Mouse (Mus musculus) layer of hippocampus, adult 8-10 months (tissue): Measurements from ENCODE around the gene Cs. TPM values are rescaled to one million over a fixed set of nuclear protein-coding genes. Genes with fewer than 3 reads are reported as not detected.

Source experiments
- DNase-seq, 2 experiments: peaks; one replicate each; pipeline ENCODE4 v3.0.0; 2022; ENCODE audit warnings: low spot score in 2 of 2
- microRNA-seq, 2 experiments: library from miRNA; unstranded; fragments of <30 nt; microRNA quantifications; one replicate each; pipeline ENCODE4 v1.2.0; 2022
- total RNA-seq, 4 experiments: library from RNA; stranded (reverse); gene quantifications; 2 replicates each; pipeline ENCODE4 v1.2.4; 2022

Cs gene
- total RNA-seq, 4 experiments from 2014 or later, result 221 to 231 (median 224) TPM

- no peak for DNase-seq
These were observed 66.4 kb downstream of the Cs start for GRCm38 (mm10) chr10:128403931-128404330.

DNA sequence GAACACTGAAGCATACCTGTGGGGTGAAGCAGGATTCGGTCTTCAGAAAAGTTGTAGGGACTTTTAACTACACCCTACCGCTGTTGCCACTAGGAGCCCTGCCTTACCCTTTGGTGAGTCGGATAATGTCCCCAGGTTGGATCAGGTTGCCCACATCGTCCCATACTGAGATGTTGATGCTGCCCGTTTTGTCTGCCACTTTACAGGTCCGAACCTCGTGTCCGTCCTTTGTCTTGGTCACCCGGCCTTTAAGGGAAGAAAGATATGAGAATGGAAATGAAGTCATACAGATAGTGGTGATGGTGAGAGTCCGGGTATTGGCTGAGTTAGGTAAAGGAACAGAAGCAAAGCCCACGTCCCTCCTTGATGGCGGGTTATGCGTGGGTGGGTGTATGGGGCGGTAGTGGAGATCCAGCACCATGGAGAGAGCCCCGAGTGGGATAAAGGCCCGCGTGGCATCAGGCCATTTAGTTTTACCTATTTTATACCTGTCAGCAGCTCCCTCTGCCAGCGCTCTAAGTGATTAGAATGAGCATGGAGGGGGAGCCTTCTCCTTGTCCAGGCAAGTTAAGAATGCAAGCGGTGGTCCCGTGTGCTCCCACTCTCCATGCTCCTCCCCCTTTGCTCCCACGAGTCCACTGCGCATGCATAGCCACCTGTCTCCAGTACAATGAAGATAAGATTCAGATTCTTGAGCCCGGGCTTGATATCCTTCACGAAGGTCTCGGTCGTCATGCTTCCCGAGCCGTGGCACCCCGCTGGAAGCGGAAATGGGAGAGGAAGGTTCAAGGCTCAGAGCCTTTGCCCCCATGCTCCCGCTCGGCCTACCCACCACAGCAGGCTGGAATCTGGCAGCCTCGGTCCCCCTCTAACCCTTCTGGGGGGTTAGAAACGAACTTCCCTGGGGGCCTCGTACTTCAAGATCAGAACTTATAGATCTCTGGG, 71.3 kb downstream of the Cs start:
- DNase-seq, result peak in 1 of 2 experiments; percentile 50

DNA sequence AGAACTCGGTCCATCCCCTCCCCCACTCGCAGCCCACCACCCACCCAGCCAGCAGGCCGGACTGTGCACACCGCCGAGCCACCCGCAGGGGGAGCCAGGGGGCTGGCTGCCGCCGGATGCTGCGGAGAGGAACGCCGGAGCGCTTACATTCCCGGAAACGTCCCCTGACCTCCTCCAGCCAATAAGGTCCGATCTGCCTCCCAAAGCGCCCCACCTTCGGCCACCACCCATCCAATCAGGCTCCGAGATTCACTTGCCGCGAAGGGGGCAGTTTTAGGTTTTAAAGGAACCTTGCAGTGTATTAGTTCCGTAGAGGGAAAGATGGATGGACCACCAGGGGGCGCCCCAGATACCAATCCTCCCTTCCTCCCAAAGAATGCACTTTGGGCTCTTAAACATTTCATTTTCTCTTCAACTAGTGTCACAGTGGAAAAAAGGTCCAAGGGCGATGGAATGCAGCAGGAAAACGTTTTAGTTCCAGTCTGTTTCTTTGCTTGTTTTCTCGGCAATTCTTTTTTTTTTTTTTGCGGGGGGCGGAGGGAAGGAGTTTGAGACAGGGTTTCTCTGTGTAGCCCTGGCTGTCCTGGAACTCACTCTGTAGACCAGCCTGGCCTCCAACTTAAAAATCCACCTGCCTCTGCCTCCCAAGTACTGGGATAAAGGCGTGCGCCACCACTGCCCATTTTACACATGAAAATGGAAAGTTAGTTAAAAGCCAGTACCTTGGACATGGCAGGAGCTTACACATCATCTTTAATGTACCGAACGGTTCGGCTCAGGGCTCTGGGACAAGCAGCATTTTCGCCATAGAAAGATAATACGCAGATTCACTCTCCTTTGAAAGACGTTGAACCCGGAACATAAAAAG, 72.4 kb downstream of the Cs start:
- DNase-seq, result peak; percentile 97 to 99

DNA sequence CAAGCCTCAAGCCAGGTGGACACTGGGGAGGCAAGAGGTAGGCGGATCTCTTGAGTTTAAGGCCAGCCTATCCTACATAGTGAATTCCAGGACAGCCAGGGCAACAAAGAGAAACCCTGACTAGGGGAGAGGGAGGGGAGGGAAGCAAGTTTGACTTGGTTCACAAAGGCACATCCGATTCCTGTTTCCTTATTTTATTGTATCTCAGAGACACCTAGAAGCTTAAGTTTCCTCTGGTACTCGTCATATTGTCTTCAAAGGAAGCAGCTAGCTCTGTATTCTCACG, 73.0 kb downstream of the Cs start:
- no peak for DNase-seq

DNA sequence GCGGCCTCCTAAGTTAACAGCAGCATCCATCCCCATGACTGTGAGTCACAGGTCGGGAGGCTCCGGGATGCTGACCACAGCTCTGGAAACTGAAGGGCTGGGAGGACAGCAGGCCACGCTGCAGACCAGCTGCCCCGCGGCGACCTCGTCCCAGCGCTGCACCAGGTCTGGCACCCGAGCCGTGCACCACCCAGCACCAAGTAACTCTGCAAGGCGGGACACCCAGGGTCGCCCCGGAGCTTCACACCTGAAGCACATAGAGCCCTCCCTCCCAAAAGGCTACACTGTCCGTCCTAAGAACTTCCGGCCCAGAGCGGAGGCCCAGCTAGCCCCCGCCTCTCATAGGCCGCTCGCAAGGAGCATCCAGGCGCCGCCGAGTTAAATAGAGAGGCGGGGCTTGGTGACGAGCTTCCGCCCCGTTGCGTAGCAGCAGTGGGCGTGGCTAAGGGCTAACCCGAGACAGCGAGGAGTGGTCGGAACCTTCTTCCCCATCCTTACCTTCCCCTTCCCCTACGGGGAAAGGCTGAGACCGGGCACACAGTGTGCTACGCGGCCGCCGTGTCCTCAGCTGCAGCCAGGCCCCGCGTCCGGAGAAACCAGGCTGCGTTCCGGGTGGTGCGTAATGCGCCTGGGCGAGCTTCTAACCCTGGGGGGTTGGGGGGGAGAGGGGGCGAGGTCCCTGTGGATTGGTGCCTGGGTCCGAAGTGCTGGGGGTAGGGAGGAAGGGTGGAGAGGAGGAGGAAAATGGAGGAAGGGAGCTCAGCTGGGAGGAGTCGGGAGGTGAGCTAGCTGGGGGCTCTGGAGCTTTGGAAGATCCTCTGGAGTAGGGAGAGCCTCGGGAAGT, 73.9 kb downstream of the Cs start, which contains the start of the genes Nabp2 and Rnf41:
Gene Nabp2, minus strand, starts transcription at position 282 of the 844 bp plus-strand sequence.
Gene Rnf41, plus strand, starts transcription at position 447 of the 844 bp plus-strand sequence.
- DNase-seq, result peak; percentile 94

- peak in 1 of 2 experiments; percentile 39 for DNase-seq
These were observed 74.5 kb downstream of the Cs start for GRCm38 (mm10) chr10:128412055-128412381.

Small RNA genes lying within 50 kb of the gene (microRNA-seq; reads per million reads assigned to microRNA genes)
- 0 reads per million in 2 experiments for gene Gm25361
- gene Gm26308, result 0 reads per million in 2 experiments
- 0.32 to 1.3 reads per million in 2 experiments for gene Mir6914
- 3.3 to 3.8 reads per million in 2 experiments for gene Mir6915

Other genes starting within 250 kb of the Cs start
- 10 to 100 TPM; 38.8 to 50.0 (median 46.3) TPM for gene Baz2a, start 246.2 kb upstream of the Cs start, total RNA-seq
- gene Rbms2, start 157.4 kb upstream of the Cs start, total RNA-seq, result 10 to 100 TPM; 12.1 to 19.4 (median 16.5) TPM
- 10 to 100 TPM; 24.4 to 33.2 (median 24.6) TPM for gene Gls2, start 143.3 kb upstream of the Cs start, total RNA-seq
- gene Spryd4, start 125.9 kb upstream of the Cs start, total RNA-seq, result 10 to 100 TPM in 1 of 4 experiments, 1 to 10 TPM in 3; 9.2 to 10.3 (median 9.6) TPM
- gene Mip, start 111.9 kb upstream of the Cs start, total RNA-seq, result not detected
- gene Timeless, start 105.7 kb upstream of the Cs start, total RNA-seq, result 1 to 10 TPM; 5.7 to 8.0 (median 7.4) TPM
- gene Apon, start 83.6 kb upstream of the Cs start, total RNA-seq, result not detected
- not detected for gene Apof, start 69.1 kb upstream of the Cs start, total RNA-seq
- gene Stat2, start 67.2 kb upstream of the Cs start, total RNA-seq, result 10 to 100 TPM; 34.3 to 39.3 (median 37.8) TPM
- gene Il23a, start 39.0 kb upstream of the Cs start, total RNA-seq, result not detected
- gene Pan2, start 34.4 kb upstream of the Cs start, total RNA-seq, result 10 to 100 TPM; 14.6 to 16.3 (median 15.5) TPM
- gene Cnpy2, start 15.3 kb upstream of the Cs start, total RNA-seq, result 10 to 100 TPM; 69.2 to 89.4 (median 82.4) TPM
- 10 to 100 TPM; 47.5 to 57.4 (median 51.9) TPM for gene Coq10a, start 31.3 kb downstream of the Cs start, total RNA-seq
- gene Ankrd52, start 39.4 kb downstream of the Cs start, total RNA-seq, result 10 to 100 TPM; 46.3 to 57.3 (median 50.2) TPM
- gene Slc39a5, start 63.5 kb downstream of the Cs start, total RNA-seq, result under 1 TPM in 3 of 4 experiments, not detected in 1; 0.35 to 0.45 (median 0.43) TPM
- gene Nabp2, start 73.8 kb downstream of the Cs start, total RNA-seq, result 100 to 1,000 TPM in 2 of 4 experiments, 10 to 100 TPM in 2; 94.4 to 107 (median 100) TPM
- 10 to 100 TPM; 71.7 to 79.9 (median 75.7) TPM for gene Rnf41, start 73.9 kb downstream of the Cs start, total RNA-seq
- gene Smarcc2, start 121.5 kb downstream of the Cs start, total RNA-seq, result 100 to 1,000 TPM; 238 to 267 (median 258) TPM
- gene Myl6, start 156.4 kb downstream of the Cs start, total RNA-seq, result 100 to 1,000 TPM; 486 to 591 (median 538) TPM
- gene Myl6b, start 161.0 kb downstream of the Cs start, total RNA-seq, result 10 to 100 TPM; 18.4 to 23.6 (median 22.6) TPM
- gene Esyt1, start 188.1 kb downstream of the Cs start, total RNA-seq, result 10 to 100 TPM in 2 of 4 experiments, 1 to 10 TPM in 2; 7.0 to 11.5 (median 9.3) TPM
- gene Zc3h10, start 210.0 kb downstream of the Cs start, total RNA-seq, result 10 to 100 TPM; 12.7 to 17.0 (median 15.2) TPM
- 1,000 to 10,000 TPM; 1,259 to 1,817 (median 1,529) TPM for gene Rpl41, start 211.6 kb downstream of the Cs start, total RNA-seq
- gene Pa2g4, start 228.3 kb downstream of the Cs start, total RNA-seq, result 10 to 100 TPM; 58.7 to 62.0 (median 59.0) TPM